Mouse (Mus musculus): ENCODE results near the gene H3f3b.

H3f3b gene

GRCm38 (mm10) chr11:116058868-116059690, 31.3 kb upstream of the H3f3b start:
- Histone ChIP-seq H3K36me3 (ENCODE audit: control insufficient read depth, insufficient read depth, low read length, poor library complexity, severe bottlenecking) (peaks cover 10% of the 10 kb centered on the region), H3K27me3 (ENCODE audit: control insufficient read depth, insufficient read depth, low read length, poor library complexity, severe bottlenecking) (no peaks in the 10 kb centered on the region)
- DNase-seq (ENCODE audit: low read depth, low spot score) = no peak

- DNase-seq (ENCODE audit: low read depth, low spot score) = no peak
- no peaks in the 10 kb centered on the region for H3K27me3 ChIP-seq (ENCODE audit: control insufficient read depth, insufficient read depth, low read length, poor library complexity, severe bottlenecking)
- H3K36me3 ChIP-seq (ENCODE audit: control insufficient read depth, insufficient read depth, low read length, poor library complexity, severe bottlenecking) = peaks cover 10% of the 10 kb centered on the region
Observed at GRCm38 (mm10) chr11:116058022-116058614, 30.4 kb upstream of the H3f3b start.

GRCm38 (mm10) chr11:116057237-116057881, 29.6 kb upstream of the H3f3b start:
- DNase-seq (ENCODE audit: low read depth, low spot score) = no peak
- peaks cover 13% of the 10 kb centered on the region for H3K36me3 ChIP-seq (ENCODE audit: control insufficient read depth, insufficient read depth, low read length, poor library complexity, severe bottlenecking)
- H3K27me3 ChIP-seq (ENCODE audit: control insufficient read depth, insufficient read depth, low read length, poor library complexity, severe bottlenecking) = no peaks in the 10 kb centered on the region

GRCm38 (mm10) chr11:116055873-116056272, 28.1 kb upstream of the H3f3b start:
- Histone ChIP-seq H3K36me3 (ENCODE audit: control insufficient read depth, insufficient read depth, low read length, poor library complexity, severe bottlenecking) (peaks cover 13% of the 10 kb centered on the region), H3K27me3 (ENCODE audit: control insufficient read depth, insufficient read depth, low read length, poor library complexity, severe bottlenecking) (no peaks in the 10 kb centered on the region)
- DNase-seq (ENCODE audit: low read depth, low spot score) = no peak

GRCm38 (mm10) chr11:116053510-116054229, 25.9 kb upstream of the H3f3b start:
- DNase-seq (ENCODE audit: low read depth, low spot score) = no peak
- peaks cover 16% of the 10 kb centered on the region for H3K36me3 ChIP-seq (ENCODE audit: control insufficient read depth, insufficient read depth, low read length, poor library complexity, severe bottlenecking)
- H3K27me3 ChIP-seq (ENCODE audit: control insufficient read depth, insufficient read depth, low read length, poor library complexity, severe bottlenecking) = no peaks in the 10 kb centered on the region

- no peaks in the 10 kb centered on the region for H3K27me3 ChIP-seq (ENCODE audit: control insufficient read depth, insufficient read depth, low read length, poor library complexity, severe bottlenecking)
- no peak for DNase-seq (ENCODE audit: low read depth, low spot score)
- H3K36me3 ChIP-seq (ENCODE audit: control insufficient read depth, insufficient read depth, low read length, poor library complexity, severe bottlenecking) = peaks cover 16% of the 10 kb centered on the region
Observed at GRCm38 (mm10) chr11:116050196-116050595, 22.4 kb upstream of the H3f3b start.

GRCm38 (mm10) chr11:116049610-116050009, 21.8 kb upstream of the H3f3b start:
- no peak for DNase-seq (ENCODE audit: low read depth, low spot score)
- no peaks in the 10 kb centered on the region for H3K27me3 ChIP-seq (ENCODE audit: control insufficient read depth, insufficient read depth, low read length, poor library complexity, severe bottlenecking)
- H3K36me3 ChIP-seq (ENCODE audit: control insufficient read depth, insufficient read depth, low read length, poor library complexity, severe bottlenecking) = peaks cover 16% of the 10 kb centered on the region

GRCm38 (mm10) chr11:116045173-116045572, 17.4 kb upstream of the H3f3b start:
- no peak for DNase-seq (ENCODE audit: low read depth, low spot score)
- H3K27me3 ChIP-seq (ENCODE audit: control insufficient read depth, insufficient read depth, low read length, poor library complexity, severe bottlenecking) = no peaks in the 10 kb centered on the region
- H3K36me3 ChIP-seq (ENCODE audit: control insufficient read depth, insufficient read depth, low read length, poor library complexity, severe bottlenecking) = peaks cover 11% of the 10 kb centered on the region

GRCm38 (mm10) chr11:116043286-116043685, 15.5 kb upstream of the H3f3b start:
- H3K27me3 ChIP-seq (ENCODE audit: control insufficient read depth, insufficient read depth, low read length, poor library complexity, severe bottlenecking) = no peaks in the 10 kb centered on the region
- no peak for DNase-seq (ENCODE audit: low read depth, low spot score)
- H3K36me3 ChIP-seq (ENCODE audit: control insufficient read depth, insufficient read depth, low read length, poor library complexity, severe bottlenecking) = peaks cover 2% of the 10 kb centered on the region

GRCm38 (mm10) chr11:116042372-116043138, 14.8 kb upstream of the H3f3b start:
- no peaks in the 10 kb centered on the region for H3K27me3 ChIP-seq (ENCODE audit: control insufficient read depth, insufficient read depth, low read length, poor library complexity, severe bottlenecking)
- no peak for DNase-seq (ENCODE audit: low read depth, low spot score)
- peaks cover 2% of the 10 kb centered on the region; the same call in 1 of the 2 replicates for H3K36me3 ChIP-seq (ENCODE audit: control insufficient read depth, insufficient read depth, low read length, poor library complexity, severe bottlenecking)

- no peak for DNase-seq (ENCODE audit: low read depth, low spot score)
- Histone ChIP-seq H3K36me3 (ENCODE audit: control insufficient read depth, insufficient read depth, low read length, poor library complexity, severe bottlenecking) (no peaks in the 10 kb centered on the region; the same call in 1 of the 2 replicates), H3K27me3 (ENCODE audit: control insufficient read depth, insufficient read depth, low read length, poor library complexity, severe bottlenecking) (no peaks in the 10 kb centered on the region)
Observed at GRCm38 (mm10) chr11:116041833-116042232, 14.1 kb upstream of the H3f3b start.

GRCm38 (mm10) chr11:116040593-116040992, 12.8 kb upstream of the H3f3b start:
- no peak for DNase-seq (ENCODE audit: low read depth, low spot score)
- no peaks in the 10 kb centered on the region for H3K27me3 ChIP-seq (ENCODE audit: control insufficient read depth, insufficient read depth, low read length, poor library complexity, severe bottlenecking)
- no peaks in the 10 kb centered on the region; the same call in 1 of the 2 replicates for H3K36me3 ChIP-seq (ENCODE audit: control insufficient read depth, insufficient read depth, low read length, poor library complexity, severe bottlenecking)

GRCm38 (mm10) chr11:116037826-116038225, 10.1 kb upstream of the H3f3b start:
- DNase-seq (ENCODE audit: low read depth, low spot score) = no peak
- Histone ChIP-seq H3K36me3 (ENCODE audit: control insufficient read depth, insufficient read depth, low read length, poor library complexity, severe bottlenecking) (no peaks in the 10 kb centered on the region; the same call in 1 of the 2 replicates), H3K27me3 (ENCODE audit: control insufficient read depth, insufficient read depth, low read length, poor library complexity, severe bottlenecking) (no peaks in the 10 kb centered on the region)

- H3K27me3 ChIP-seq (ENCODE audit: control insufficient read depth, insufficient read depth, low read length, poor library complexity, severe bottlenecking) = no peaks in the 10 kb centered on the region
- DNase-seq (ENCODE audit: low read depth, low spot score) = no peak
Observed at GRCm38 (mm10) chr11:116036671-116037070, 8.9 kb upstream of the H3f3b start.

More at GRCm38 (mm10) chr11:116036671-116037070, 8.9 kb upstream of the H3f3b start:
- no peaks in the 10 kb centered on the region; the same call in 1 of the 2 replicates for H3K36me3 ChIP-seq (ENCODE audit: control insufficient read depth, insufficient read depth, low read length, poor library complexity, severe bottlenecking)

Measured in splenic B cell, adult 2 months (primary cell).